Mouse (Mus musculus) heart, adult 2 months (tissue): ENCODE results near the gene Efcab2.

ENCODE experiments used
- CTCF ChIP-seq: fragments of 200-600 bp; IDR thresholded peaks from 2 replicates; pipeline ENCODE4 v1.8.1; 2022; ENCODE audit warnings: antibody characterized with exemption, mild to moderate bottlenecking, moderate library complexity
- EP300 ChIP-seq: fragments of 200-500 bp; IDR thresholded peaks from 2 replicates; pipeline ENCODE4 v1.6.1; 2011; ENCODE audit warnings: low read depth, low read length, control low read depth; ENCODE audit not compliant: insufficient read depth
- POLR2A ChIP-seq: fragments of 200-500 bp; IDR thresholded peaks from 2 replicates; pipeline ENCODE4 v1.6.1; 2011; ENCODE audit warnings: mild to moderate bottlenecking, low read depth, low read length, control low read depth; ENCODE audit not compliant: insufficient read depth

GRCm38 (mm10) chr1:178405445-178405911 lies 407 bp upstream of the Efcab2 start:
- TF ChIP-seq EP300 (0 out of 2 replicates have a peak, but pooled peaks have one; percentile 75), CTCF (0 out of 2 replicates have a peak, but pooled peaks have one; percentile 9), POLR2A (peak; percentile 89)
